Mouse (Mus musculus): ENCODE data around the gene Slc9a4. TPM values are rescaled to one million over a fixed set of nuclear protein-coding genes. Genes with fewer than 3 reads are reported as not detected.
A peak's percentile ranks its signal among the peaks of the same experiment; 100 is the strongest.
"Not testable (repeated sequence)": the region's sequence is repeated elsewhere in the genome, so short reads cannot be mapped to it uniquely, and the experiment has no call there.

Slc9a4 gene
- polyA plus RNA-seq, 1 experiment from 2014 or later: 0.02 TPM

DNA sequence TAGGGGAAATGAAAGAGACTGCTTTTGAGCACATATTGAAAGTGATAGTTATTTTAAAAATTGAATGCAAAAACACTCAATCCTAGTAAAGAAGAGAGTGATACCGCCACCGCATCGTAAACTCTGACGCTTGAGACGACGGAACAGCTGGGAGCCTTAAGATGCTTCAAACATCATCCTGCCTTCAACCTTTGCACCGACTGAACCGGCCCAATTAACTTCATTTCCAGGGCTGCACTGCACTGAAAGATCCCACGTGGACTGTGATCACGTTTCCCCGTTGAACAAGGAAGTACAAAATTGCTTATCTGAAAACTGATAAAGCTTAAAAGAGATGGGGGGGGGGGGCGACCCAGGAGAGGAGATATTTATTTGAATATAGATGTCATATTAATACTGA lies 79.1 kb downstream of the Slc9a4 start:
- H3K4me3 ChIP-seq (ENCODE audit: low read depth, low read length): no peak overlapping the region
- no peak overlapping the region for H3K9ac ChIP-seq (replicated peaks; ENCODE audit: low read depth)
- no peaks in the 10 kb centered on the region for H3K27me3 ChIP-seq (replicated peaks; ENCODE audit: insufficient read depth, low read length)
- no peak overlapping the region for H3K27ac ChIP-seq (ENCODE audit: low read length)
- DNase-seq (ENCODE audit: low spot score): no peak
- TF ChIP-seq CTCF (IDR thresholded peaks at IDR 0.05) (no peak), EP300 (IDR thresholded peaks at IDR 0.05) (no peak)
- WGBS: 32% methylated on average over 12 of the region's 12 CpGs
- no peaks in the 10 kb centered on the region for H3K36me3 ChIP-seq (ENCODE audit: insufficient read depth, low read length)
- ATAC-seq: no peak
- no peaks in the 10 kb centered on the region for H3K4me1 ChIP-seq (ENCODE audit: insufficient read depth, low read depth, low read length)
- H3K4me2 ChIP-seq (replicated peaks; ENCODE audit: low read depth, low read length): no peak overlapping the region
- H3K9me3 ChIP-seq (ENCODE audit: low read length): no peaks in the 10 kb centered on the region

DNA sequence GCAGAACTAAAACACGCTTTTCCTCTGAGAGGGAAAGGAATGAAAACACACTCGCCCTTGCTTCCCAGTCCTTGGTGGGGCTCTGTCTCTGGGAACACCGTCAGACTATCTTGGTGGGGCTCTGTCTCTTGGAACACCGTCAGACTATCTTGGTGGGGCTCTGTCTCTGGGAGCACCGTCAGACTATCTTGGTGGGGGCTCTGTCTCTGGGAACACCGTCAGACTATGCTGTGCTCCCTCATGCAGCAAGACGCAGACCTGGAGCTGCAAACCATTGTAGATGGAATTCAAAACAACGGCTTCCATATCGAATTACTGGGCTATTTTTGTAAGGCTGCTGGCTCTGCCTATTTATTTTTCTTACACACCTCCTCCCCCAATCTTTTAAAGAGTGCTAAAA lies 79.6 kb downstream of the Slc9a4 start:
- 24% methylated on average over 9 of the region's 9 CpGs for WGBS
- no peak for ATAC-seq
- Histone ChIP-seq H3K4me2 (replicated peaks; ENCODE audit: low read depth, low read length) (no peak overlapping the region), H3K4me3 (ENCODE audit: low read depth, low read length) (no peak overlapping the region), H3K36me3 (ENCODE audit: insufficient read depth, low read length) (no peaks in the 10 kb centered on the region), H3K27me3 (replicated peaks; ENCODE audit: insufficient read depth, low read length) (no peaks in the 10 kb centered on the region), H3K27ac (ENCODE audit: low read length) (no peak overlapping the region), H3K9ac (replicated peaks; ENCODE audit: low read depth) (no peak overlapping the region), H3K4me1 (ENCODE audit: insufficient read depth, low read depth, low read length) (no peaks in the 10 kb centered on the region), H3K9me3 (ENCODE audit: low read length) (no peaks in the 10 kb centered on the region)
- TF ChIP-seq CTCF (IDR thresholded peaks at IDR 0.05) (no peak), EP300 (IDR thresholded peaks at IDR 0.05) (no peak)
- DNase-seq (ENCODE audit: low spot score): no peak

DNA sequence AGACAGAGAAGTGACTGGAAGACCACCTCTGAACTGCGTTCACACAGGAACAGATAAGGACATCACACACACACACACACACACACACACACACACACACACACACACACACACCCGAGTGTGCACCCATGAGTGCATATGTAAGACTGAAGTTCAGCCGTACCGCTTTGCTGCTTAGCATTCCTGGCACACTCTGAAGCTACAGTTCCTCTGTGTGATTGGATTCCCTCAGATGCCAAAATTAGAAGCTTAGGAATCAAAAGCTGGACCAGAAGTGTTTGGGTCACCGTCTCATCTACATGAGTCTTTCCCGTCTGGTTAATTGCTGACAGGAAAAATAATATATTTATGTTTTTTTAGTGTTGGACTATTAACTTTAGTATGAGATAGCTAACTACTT lies 81.0 kb downstream of the Slc9a4 start:
- WGBS: 79% methylated on average over 6 of the region's 6 CpGs
- no peak overlapping the region for H3K4me3 ChIP-seq (ENCODE audit: low read depth, low read length)

DNA sequence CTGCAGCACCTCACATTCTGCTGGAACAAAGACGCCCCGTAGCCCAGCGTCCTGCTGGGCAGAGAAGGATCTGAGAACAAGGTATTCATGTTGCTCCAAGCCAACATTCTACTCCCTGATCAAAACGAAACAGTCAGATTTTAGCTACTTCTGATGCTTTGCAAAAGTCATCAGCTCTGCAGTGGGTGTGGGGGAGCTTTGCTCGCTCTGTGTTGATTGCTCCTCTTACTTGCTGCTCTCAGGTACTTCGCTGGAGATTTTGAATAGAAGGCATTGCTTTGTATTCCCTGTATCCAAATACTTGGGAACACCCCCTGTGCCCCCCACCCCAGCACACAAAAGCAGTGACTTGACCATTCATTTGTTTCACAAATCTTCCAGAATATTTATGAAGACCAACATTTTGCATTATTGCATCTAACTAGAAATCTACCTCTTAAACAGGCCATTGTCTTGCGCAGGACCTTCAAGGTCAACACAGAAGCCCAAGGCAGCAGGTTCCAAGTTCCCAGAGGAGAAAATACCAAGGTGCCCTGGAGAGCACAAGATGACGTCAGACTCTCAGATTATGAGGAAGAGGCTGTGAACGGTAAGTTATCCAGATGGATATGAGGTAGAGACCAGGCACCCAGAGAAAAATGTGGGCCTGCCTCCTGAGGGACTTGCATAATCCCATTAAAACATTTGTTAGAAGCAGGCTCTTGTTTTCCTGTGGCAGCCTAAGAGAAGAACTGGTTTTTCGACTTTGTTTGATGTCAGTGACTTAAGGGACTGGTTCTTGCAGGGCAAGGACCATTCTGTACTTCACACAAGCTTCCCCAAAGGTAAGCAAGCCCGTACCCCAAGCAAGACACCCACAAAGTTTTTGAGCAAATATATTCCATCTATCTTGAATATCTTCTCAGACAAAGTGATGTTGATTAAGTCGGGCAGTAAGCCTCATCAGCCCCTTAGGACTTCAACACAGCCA lies 85.8 kb downstream of the Slc9a4 start:
- Histone ChIP-seq H3K4me2 (replicated peaks; ENCODE audit: low read depth, low read length) (no peak overlapping the region), H3K27me3 (replicated peaks; ENCODE audit: insufficient read depth, low read length) (no peaks in the 10 kb centered on the region), H3K9me3 (ENCODE audit: low read length) (no peaks in the 10 kb centered on the region), H3K4me1 (ENCODE audit: insufficient read depth, low read depth, low read length) (no peaks in the 10 kb centered on the region), H3K27ac (ENCODE audit: low read length) (no peak overlapping the region), H3K9ac (replicated peaks; ENCODE audit: low read depth) (no peak overlapping the region), H3K36me3 (ENCODE audit: insufficient read depth, low read length) (no peaks in the 10 kb centered on the region), H3K4me3 (ENCODE audit: low read depth, low read length) (no peak overlapping the region)
- TF ChIP-seq EP300 (IDR thresholded peaks at IDR 0.05) (no peak), CTCF (IDR thresholded peaks at IDR 0.05) (no peak)
- DNase-seq (ENCODE audit: low spot score) (peak; percentile 32), ATAC-seq (0 out of 2 replicates have a peak, but pooled peaks have one; percentile 6)
- WGBS: 27% methylated on average over 12 of the region's 12 CpGs

More for the DNA sequence above, 81.0 kb downstream of the Slc9a4 start:
- Histone ChIP-seq H3K36me3 (ENCODE audit: insufficient read depth, low read length) (no peaks in the 10 kb centered on the region), H3K27me3 (replicated peaks; ENCODE audit: insufficient read depth, low read length) (no peaks in the 10 kb centered on the region), H3K9me3 (ENCODE audit: low read length) (no peaks in the 10 kb centered on the region), H3K27ac (ENCODE audit: low read length) (no peak overlapping the region), H3K4me2 (replicated peaks; ENCODE audit: low read depth, low read length) (no peak overlapping the region), H3K9ac (replicated peaks; ENCODE audit: low read depth) (no peak overlapping the region), H3K4me1 (ENCODE audit: insufficient read depth, low read depth, low read length) (no peaks in the 10 kb centered on the region)
- no peak for ATAC-seq
- no peak for DNase-seq (ENCODE audit: low spot score)
- TF ChIP-seq EP300 (IDR thresholded peaks at IDR 0.05) (no peak), CTCF (IDR thresholded peaks at IDR 0.05) (no peak)

DNA sequence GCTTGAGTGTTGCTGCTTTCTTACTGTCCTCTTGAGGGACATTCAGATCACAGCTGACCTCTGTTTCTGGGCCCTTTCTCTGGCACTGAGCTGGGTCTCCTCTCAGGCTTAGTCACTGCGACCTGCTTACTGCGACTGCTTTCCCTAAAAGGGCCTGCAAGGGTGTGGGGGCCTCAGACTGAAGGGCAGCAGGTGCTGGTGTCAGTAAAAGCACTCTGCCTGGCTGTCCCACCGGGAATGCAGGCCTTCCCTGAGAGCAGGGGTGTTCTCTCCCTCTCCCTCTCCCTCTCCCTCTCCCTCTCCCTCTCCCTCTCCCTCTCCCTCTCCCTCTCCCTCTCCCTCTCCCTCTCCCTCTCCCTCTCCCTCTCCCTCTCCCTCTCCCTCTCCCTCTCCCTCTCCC lies 87.6 kb downstream of the Slc9a4 start:
- not testable (repeated sequence) for H3K27ac ChIP-seq (ENCODE audit: low read length); H3K4me1 ChIP-seq (ENCODE audit: insufficient read depth, low read depth, low read length); H3K27me3 ChIP-seq (replicated peaks; ENCODE audit: insufficient read depth, low read length); DNase-seq (ENCODE audit: low spot score); H3K9ac ChIP-seq (replicated peaks; ENCODE audit: low read depth); H3K36me3 ChIP-seq (ENCODE audit: insufficient read depth, low read length); ATAC-seq; H3K4me3 ChIP-seq (ENCODE audit: low read depth, low read length); H3K9me3 ChIP-seq (ENCODE audit: low read length); H3K4me2 ChIP-seq (replicated peaks; ENCODE audit: low read depth, low read length)
- 0% methylated on average over 2 of the region's 3 CpGs for WGBS

DNA sequence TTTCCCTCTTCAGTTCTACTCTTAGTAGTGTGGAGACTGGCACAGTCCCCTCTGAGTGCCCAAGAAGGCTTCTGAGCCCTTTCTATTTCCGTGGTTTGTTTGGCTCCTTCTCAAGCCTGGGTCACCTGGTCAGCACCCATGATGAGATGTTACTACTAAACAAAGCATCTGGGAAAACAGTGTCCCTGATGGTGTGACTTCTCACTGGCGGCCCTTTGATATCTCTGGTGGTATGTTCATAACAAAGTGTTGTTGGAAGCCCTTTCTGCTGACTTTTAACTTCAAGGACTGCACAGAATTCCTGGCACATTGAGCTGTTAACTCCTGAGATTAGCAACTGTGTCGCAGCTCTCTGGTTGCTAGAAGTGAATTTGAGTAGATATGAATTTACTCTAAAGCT lies 90.1 kb downstream of the Slc9a4 start:
- WGBS: 63% methylated on average over 3 of the region's 3 CpGs
- no peak for TF ChIP-seq CTCF (IDR thresholded peaks at IDR 0.05)
- TF ChIP-seq EP300 (IDR thresholded peaks at IDR 0.05): no peak
- no peaks in the 10 kb centered on the region for H3K9me3 ChIP-seq (ENCODE audit: low read length)
- no peak for ATAC-seq
- no peaks in the 10 kb centered on the region for H3K36me3 ChIP-seq (ENCODE audit: insufficient read depth, low read length)
- no peaks in the 10 kb centered on the region for H3K4me1 ChIP-seq (ENCODE audit: insufficient read depth, low read depth, low read length)
- H3K9ac ChIP-seq (replicated peaks; ENCODE audit: low read depth): no peak overlapping the region
- DNase-seq (ENCODE audit: low spot score): no peak
- no peak overlapping the region for H3K27ac ChIP-seq (ENCODE audit: low read length)
- no peak overlapping the region for H3K4me2 ChIP-seq (replicated peaks; ENCODE audit: low read depth, low read length)
- H3K4me3 ChIP-seq (ENCODE audit: low read depth, low read length): no peak overlapping the region
- H3K27me3 ChIP-seq (replicated peaks; ENCODE audit: insufficient read depth, low read length): no peaks in the 10 kb centered on the region
